Mouse (Mus musculus) CH12.LX (cell line): ENCODE data around the gene Fubp3. TPM values are rescaled to one million over a fixed set of nuclear protein-coding genes. Genes with fewer than 3 reads are reported as not detected.

Source experiments
- DNase-seq: peaks from one replicate; pipeline ENCODE4 v3.0.0-alpha.2; 2013; ENCODE audit errors: extremely low read depth
- H3K27ac ChIP-seq: 2 replicates; pipeline ENCODE4 v1.5.1; 2012; ENCODE audit warnings: low read depth, mild to moderate bottlenecking, control low read depth, moderate library complexity; ENCODE audit not compliant: insufficient read depth
- H3K27me3 ChIP-seq: replicated peaks from 2 replicates; pipeline ENCODE3; 2012; ENCODE audit warnings: inconsistent platforms
- H3K36me3 ChIP-seq, 2 experiments: replicated peaks in 1 of 2; 2 replicates each; pipeline versions ENCODE3 to v1.6.1; 2012; ENCODE audit warnings: inconsistent platforms in 1 of 2, low read length in 1 of 2, mild to moderate bottlenecking in 1 of 2, mixed read lengths in 1 of 2, moderate library complexity in 1 of 2; ENCODE audit not compliant: control insufficient read depth in 1 of 2, insufficient read depth in 1 of 2
- H3K4me1 ChIP-seq, 2 experiments: 2 replicates each; pipeline ENCODE4 v1.6.1; 2012; ENCODE audit warnings: inconsistent platforms in 1 of 2, moderate library complexity in 1 of 2; ENCODE audit not compliant: insufficient read depth in 2 of 2, control insufficient read depth in 1 of 2
- H3K4me2 ChIP-seq: 2 replicates; pipeline ENCODE4 v1.6.1; 2012; ENCODE audit warnings: low read depth, mild to moderate bottlenecking, control low read depth; ENCODE audit not compliant: poor library complexity, insufficient read depth, severe bottlenecking
- H3K4me3 ChIP-seq, 3 experiments: fragments of 150-350 bp in 1 of 3; sonication (generic) in 1 of 3; replicated peaks in 1 of 3; 2 replicates each; pipeline versions ENCODE3 to v1.5.1; 2011 to 2012; ENCODE audit warnings: low read depth in 2 of 3, low read length in 2 of 3, mild to moderate bottlenecking in 2 of 3, moderate library complexity in 2 of 3, control low read depth in 1 of 3, improper control_type of control experiment in 1 of 3, inconsistent platforms in 1 of 3, mixed read lengths in 1 of 3; ENCODE audit not compliant: poor library complexity in 1 of 3
- H3K79me2 ChIP-seq: replicated peaks from 2 replicates; pipeline ENCODE4 v1.6.1; 2012; ENCODE audit warnings: mild to moderate bottlenecking, moderate library complexity; ENCODE audit not compliant: control insufficient read depth, poor library complexity, insufficient read depth, severe bottlenecking; ENCODE audit errors: extremely low read depth
- H3K9ac ChIP-seq: 2 replicates; pipeline ENCODE4 v1.6.1; 2012; ENCODE audit warnings: low read depth, mild to moderate bottlenecking, control low read depth, moderate library complexity; ENCODE audit not compliant: insufficient read depth
- H3K9me3 ChIP-seq: replicated peaks from 2 replicates; pipeline ENCODE3; 2012; ENCODE audit warnings: low read length, inconsistent platforms, mixed read lengths
- BHLHE40 ChIP-seq: IDR thresholded peaks from 2 replicates; pipeline ENCODE4 v1.6.1; 2011; ENCODE audit warnings: mild to moderate bottlenecking, low read depth, low read length, improper control_type of control experiment
- CHD1 ChIP-seq: IDR thresholded peaks from 2 replicates; pipeline ENCODE4 v1.6.1; 2012; ENCODE audit warnings: low read depth, low read length, improper control_type of control experiment, inconsistent platforms
- E2F4 ChIP-seq: IDR thresholded peaks from 2 replicates; pipeline ENCODE4 v1.6.1; 2011; ENCODE audit warnings: low read depth, low read length, improper control_type of control experiment; ENCODE audit not compliant: insufficient replicate concordance
- ELF1 ChIP-seq: IDR thresholded peaks from 2 replicates; pipeline ENCODE4 v1.6.1; 2014; ENCODE audit warnings: low read depth, mild to moderate bottlenecking, inconsistent platforms, low read length, improper control_type of control experiment
- EP300 ChIP-seq: IDR thresholded peaks from 2 replicates; pipeline ENCODE4 v1.6.1; 2011; ENCODE audit warnings: low read length, improper control_type of control experiment
- GABPA ChIP-seq: IDR thresholded peaks from 2 replicates; pipeline ENCODE4 v1.6.1; 2012; ENCODE audit warnings: low read depth, low read length, improper control_type of control experiment, inconsistent platforms; ENCODE audit not compliant: insufficient replicate concordance
- HCFC1 ChIP-seq: IDR thresholded peaks from 2 replicates; pipeline ENCODE4 v1.6.1; 2012; ENCODE audit warnings: low read depth, mild to moderate bottlenecking, inconsistent platforms, low read length, improper control_type of control experiment
- JUN ChIP-seq: IDR thresholded peaks from 2 replicates; pipeline ENCODE4 v1.6.1; 2011; ENCODE audit warnings: low read depth, mild to moderate bottlenecking, low read length, improper control_type of control experiment, moderate library complexity; ENCODE audit not compliant: insufficient read depth
- JUND ChIP-seq: conservative IDR thresholded peaks from 2 replicates; pipeline ENCODE4 v1.6.1; 2011; ENCODE audit warnings: low read depth, low read length, improper control_type of control experiment
- KAT2A ChIP-seq: IDR thresholded peaks from 2 replicates; pipeline ENCODE4 v1.6.1; 2012; ENCODE audit warnings: low read length, improper control_type of control experiment, inconsistent platforms; ENCODE audit not compliant: insufficient replicate concordance
- MAFK ChIP-seq: IDR thresholded peaks from 2 replicates; pipeline ENCODE4 v1.6.1; 2011; ENCODE audit warnings: low read length, improper control_type of control experiment; ENCODE audit not compliant: insufficient replicate concordance
- MAX ChIP-seq: IDR thresholded peaks from 2 replicates; pipeline ENCODE4 v1.6.1; 2011; ENCODE audit warnings: low read length, improper control_type of control experiment
- MEF2A ChIP-seq: IDR thresholded peaks from 2 replicates; pipeline ENCODE4 v1.6.1; 2014; ENCODE audit warnings: low read depth, mild to moderate bottlenecking, inconsistent platforms, low read length, improper control_type of control experiment, borderline replicate concordance
- MXI1 ChIP-seq: IDR thresholded peaks from 2 replicates; pipeline ENCODE4 v1.6.1; 2011; ENCODE audit warnings: mild to moderate bottlenecking, low read depth, low read length, improper control_type of control experiment
- MYC ChIP-seq: IDR thresholded peaks from 2 replicates; pipeline ENCODE4 v1.6.1; 2011; ENCODE audit warnings: low read depth, mild to moderate bottlenecking, improper control_type of control experiment, low read length
- NELFE ChIP-seq: IDR thresholded peaks from 2 replicates; pipeline ENCODE4 v1.6.1; 2011; ENCODE audit warnings: low read depth, low read length, improper control_type of control experiment
- NRF1 ChIP-seq: IDR thresholded peaks from 2 replicates; pipeline ENCODE4 v1.6.1; 2014; ENCODE audit warnings: low read depth, mild to moderate bottlenecking, inconsistent platforms, low read length, improper control_type of control experiment, moderate library complexity
- PAX5 ChIP-seq: IDR thresholded peaks from 2 replicates; pipeline ENCODE4 v1.6.1; 2012; ENCODE audit warnings: low read length, inconsistent platforms, mixed read lengths
- POLR2A ChIP-seq: IDR thresholded peaks from 2 replicates; pipeline ENCODE4 v1.6.1; 2011; ENCODE audit warnings: low read depth, mild to moderate bottlenecking, improper control_type of control experiment, low read length
- RAD21 ChIP-seq: IDR thresholded peaks from 2 replicates; pipeline ENCODE4 v1.6.1; 2011; ENCODE audit warnings: low read depth, mild to moderate bottlenecking, low read length, improper control_type of control experiment, moderate library complexity
- RCOR1 ChIP-seq: conservative IDR thresholded peaks from 2 replicates; pipeline ENCODE4 v1.6.1; 2012; ENCODE audit warnings: low read depth, mild to moderate bottlenecking, inconsistent platforms, low read length, improper control_type of control experiment
- SIN3A ChIP-seq: IDR thresholded peaks from 2 replicates; pipeline ENCODE4 v1.6.1; 2012; ENCODE audit warnings: low read length, improper control_type of control experiment, inconsistent platforms
- SMC3 ChIP-seq: IDR thresholded peaks from 2 replicates; pipeline ENCODE4 v1.6.1; 2011; ENCODE audit warnings: low read depth, low read length, improper control_type of control experiment
- UBTF ChIP-seq: IDR thresholded peaks from 2 replicates; pipeline ENCODE4 v1.6.1; 2012; ENCODE audit warnings: low read depth, mild to moderate bottlenecking, inconsistent platforms, low read length, improper control_type of control experiment, moderate library complexity
- USF1 ChIP-seq: IDR thresholded peaks from 2 replicates; pipeline ENCODE4 v1.6.1; 2014; ENCODE audit warnings: low read depth, mild to moderate bottlenecking, inconsistent platforms, low read length, improper control_type of control experiment
- USF2 ChIP-seq: conservative IDR thresholded peaks from 2 replicates; pipeline ENCODE4 v1.6.1; 2011; ENCODE audit warnings: low read depth, low read length, improper control_type of control experiment
- ZC3H11A ChIP-seq: IDR thresholded peaks from 2 replicates; pipeline ENCODE4 v1.6.1; 2012; ENCODE audit warnings: low read depth, mild to moderate bottlenecking, inconsistent platforms, low read length, improper control_type of control experiment
- ZMIZ1 ChIP-seq: IDR thresholded peaks from 2 replicates; pipeline ENCODE4 v1.6.1; 2012; ENCODE audit warnings: low read depth, mild to moderate bottlenecking, inconsistent platforms, low read length, improper control_type of control experiment
- ZNF384 ChIP-seq: IDR thresholded peaks from 2 replicates; pipeline ENCODE4 v1.6.1; 2012; ENCODE audit warnings: low read depth, low read length, improper control_type of control experiment, inconsistent platforms
- dilution Hi-C: fragments of 300-500 bp; cut with MboI; formaldehyde crosslinking; loops from 2 replicates; pipeline ENCODE4 v1.14.3; 2020; ENCODE audit warnings: low sequenced_read_pairs; ENCODE audit not compliant: extremely low pct_unique_long_range_greater_than_20kb, extremely low pct_ligation_motif_present
- in situ Hi-C: fragments of 300-500 bp; cut with MboI; formaldehyde crosslinking; loops from 3 replicates; pipeline ENCODE4 v1.14.3; 2019; ENCODE audit warnings: low sequenced_read_pairs, low pct_ligation_motif_present, low pct_unique_long_range_greater_than_20kb, mixed read lengths
- polyA plus RNA-seq: library from polyadenylated mRNA; unstranded; fragments of >175 nt; gene quantifications from 2 replicates; pipeline ENCODE4 v1.2.1, GENCODE M21; 2012; ENCODE audit warnings: low read depth; ENCODE audit not compliant: insufficient read length
- total RNA-seq, 2 experiments: library from RNA; depleted of rRNA; stranded (reverse); fragments of 300-350 nt in 1 of 2; fragments of >200 nt in 1 of 2; gene quantifications; 2 replicates each; pipeline ENCODE4 v1.2.3; 2012 to 2014

The Fubp3 gene
- total and polyA plus RNA-seq, 3 experiments: 36.8 to 64.2 (median 52.3) TPM

DNA sequence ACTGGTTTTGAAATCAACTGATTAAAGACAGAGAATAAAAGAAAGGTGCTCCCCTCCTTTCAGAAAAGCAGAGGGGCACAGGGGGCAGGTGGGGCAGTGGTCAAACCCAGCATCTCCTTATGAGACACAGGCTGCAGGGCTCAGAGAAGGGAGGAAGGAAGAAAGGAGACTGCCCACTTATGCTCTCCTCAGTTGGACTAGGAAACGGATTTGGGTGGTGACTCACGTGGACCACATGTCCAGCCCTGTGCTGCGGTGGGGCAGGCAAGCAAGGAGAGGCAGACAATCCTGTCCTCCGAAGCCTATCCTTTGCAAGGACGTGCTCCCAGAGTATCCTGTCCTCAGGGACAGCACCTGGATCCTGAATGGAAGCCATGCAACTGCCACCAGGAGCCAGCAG, 47.8 kb upstream of the Fubp3 start:
- Histone ChIP-seq H3K79me2 (no peaks in the 10 kb centered on the region), H3K4me1 (no peaks in the 10 kb centered on the region), H3K36me3 (peaks cover 0 to 20% of the 10 kb centered on the region in 2 experiments), H3K9ac (no peak overlapping the region), H3K9me3 (no peaks in the 10 kb centered on the region), H3K27me3 (no peaks in the 10 kb centered on the region), H3K4me3 (no peak overlapping the region), H3K27ac (no peak overlapping the region), H3K4me2 (no peak overlapping the region)
- no peak for TF ChIP-seq BHLHE40
- no peak for TF ChIP-seq PAX5
- no peak for TF ChIP-seq UBTF
- TF ChIP-seq NELFE: no peak
- no peak for TF ChIP-seq KAT2A
- no peak for TF ChIP-seq ZNF384
- TF ChIP-seq E2F4: no peak
- no peak for TF ChIP-seq MAFK
- no peak for TF ChIP-seq MXI1
- no peak for TF ChIP-seq ZMIZ1
- no peak for TF ChIP-seq RAD21
- TF ChIP-seq USF1: no peak
- TF ChIP-seq JUN: no peak
- TF ChIP-seq SIN3A: no peak
- no peak for TF ChIP-seq NRF1
- TF ChIP-seq MAX: no peak
- no peak for TF ChIP-seq POLR2A
- no peak for DNase-seq
- in situ Hi-C loops (no loop called here), dilution Hi-C loops (no loop called here)

DNA sequence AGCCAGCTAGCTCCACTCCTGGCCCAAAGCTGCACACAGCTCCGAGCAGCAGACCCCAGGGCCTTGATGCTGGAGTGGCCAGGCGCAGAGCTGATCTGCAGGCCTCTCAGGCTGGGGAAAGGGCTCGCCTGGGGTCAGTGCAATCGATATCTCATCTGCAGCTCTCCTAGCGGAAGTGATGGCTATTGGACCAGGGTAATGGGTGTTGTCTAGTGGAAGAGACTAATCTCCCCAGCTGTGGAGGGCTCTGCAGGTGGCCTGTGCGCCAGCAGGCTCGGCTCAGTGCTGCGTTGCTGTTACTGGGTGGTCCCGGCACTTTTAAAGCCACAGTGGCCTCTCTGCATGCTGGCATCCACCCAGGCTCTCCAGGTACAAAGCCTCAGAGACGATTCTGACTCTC, 46.7 kb upstream of the Fubp3 start:
- no peak overlapping the region for H3K9ac ChIP-seq
- H3K27ac ChIP-seq: no peak overlapping the region
- no peak overlapping the region for H3K4me2 ChIP-seq
- H3K79me2 ChIP-seq: no peaks in the 10 kb centered on the region
- H3K4me3 ChIP-seq: no peak overlapping the region
- no peaks in the 10 kb centered on the region for H3K27me3 ChIP-seq
- dilution Hi-C loops: no loop called here
- H3K36me3 ChIP-seq: peaks cover 0 to 13% of the 10 kb centered on the region in 2 experiments
- no peaks in the 10 kb centered on the region for H3K4me1 ChIP-seq
- in situ Hi-C loops: no loop called here
- TF ChIP-seq MEF2A (no peak), USF2 (no peak), MYC (no peak), ZNF384 (no peak), CHD1 (no peak), ZC3H11A (no peak), EP300 (no peak), GABPA (no peak), NELFE (no peak), JUND (no peak), MXI1 (no peak), SIN3A (no peak), RCOR1 (no peak), ELF1 (no peak), HCFC1 (no peak), SMC3 (no peak)
- TF ChIP-seq, all 38 proteins: peak for 0
- no peak for DNase-seq
- no peaks in the 10 kb centered on the region for H3K9me3 ChIP-seq
